Mouse (Mus musculus): ENCODE data around the gene Chd4. TPM values are rescaled to one million over a fixed set of nuclear protein-coding genes. Genes with fewer than 3 reads are reported as not detected.
A peak's percentile ranks its signal among the peaks of the same experiment; 100 is the strongest.

The Chd4 gene
- polyA plus RNA-seq, 1 experiment from 2014 or later: 123 TPM

DNA sequence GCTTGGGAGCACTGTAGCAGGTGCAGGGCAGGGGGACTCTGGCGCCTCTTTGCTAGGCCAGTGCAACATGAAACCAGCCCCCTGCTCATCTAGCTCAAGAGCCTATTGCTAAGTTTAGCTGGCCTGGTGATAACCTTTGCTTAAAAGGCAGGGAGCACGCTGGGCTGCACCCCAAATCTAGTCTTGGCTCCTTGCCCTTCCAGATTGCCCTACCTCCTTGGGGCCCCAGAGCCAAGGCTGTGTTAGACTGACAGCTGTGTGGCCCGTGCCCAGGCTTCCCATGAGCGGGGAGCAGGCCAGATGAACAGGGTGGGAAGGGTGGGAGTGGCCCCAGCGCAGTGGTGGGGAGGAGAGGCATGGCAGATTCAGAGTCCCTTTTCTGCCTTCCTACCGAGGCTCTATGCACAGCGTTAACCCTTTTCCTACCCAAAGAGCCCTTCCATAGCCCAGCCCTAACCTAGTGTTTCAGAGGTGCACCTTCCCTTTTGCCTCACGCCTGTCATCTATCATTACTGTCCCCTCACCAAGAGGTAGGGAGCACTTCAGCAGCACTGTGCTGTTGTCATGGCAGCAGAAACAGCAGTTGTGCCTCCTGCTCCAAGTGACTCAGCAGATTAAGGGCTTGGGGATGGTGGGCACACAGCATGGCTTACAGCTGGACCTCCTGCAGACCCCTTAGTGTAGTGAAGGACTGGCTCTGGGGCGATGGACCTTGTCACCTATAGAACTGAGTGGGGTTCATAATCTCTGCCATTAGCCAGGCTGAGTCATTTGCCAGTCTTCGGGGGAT lies 71.3 kb downstream of the Chd4 start:
- H3K36me3 ChIP-seq: peaks cover 66% of the 10 kb centered on the region
- H3K4me2 ChIP-seq: peak overlapping the region; percentile 97
- H3K9me3 ChIP-seq: no peaks in the 10 kb centered on the region
- H3K4me3 ChIP-seq: no peak overlapping the region; the same call in 1 of the 2 replicates
- no peaks in the 10 kb centered on the region for H3K27me3 ChIP-seq
- ATAC-seq (ENCODE audit: low FRiP score): no peak
- WGBS: 16% methylated on average over 10 of the region's 10 CpGs
- peak overlapping the region; percentile 95 for H3K27ac ChIP-seq
- peaks cover 42% of the 10 kb centered on the region for H3K4me1 ChIP-seq (replicated peaks)
- H3K9ac ChIP-seq: peak overlapping the region; percentile 98

- no peak for ATAC-seq (ENCODE audit: low FRiP score)
- Histone ChIP-seq H3K27ac (no peak overlapping the region), H3K36me3 (peaks cover 69% of the 10 kb centered on the region), H3K4me2 (no peak overlapping the region), H3K9me3 (no peaks in the 10 kb centered on the region), H3K4me1 (replicated peaks) (peaks cover 36% of the 10 kb centered on the region), H3K27me3 (no peaks in the 10 kb centered on the region), H3K9ac (peak overlapping the region; percentile 6; the same call in 1 of the 2 replicates), H3K4me3 (no peak overlapping the region)
- 92% methylated on average over 14 of the region's 14 CpGs for WGBS
Measured at GRCm38 (mm10) chr6:125168086-125168485, 72.3 kb downstream of the Chd4 start.

DNA sequence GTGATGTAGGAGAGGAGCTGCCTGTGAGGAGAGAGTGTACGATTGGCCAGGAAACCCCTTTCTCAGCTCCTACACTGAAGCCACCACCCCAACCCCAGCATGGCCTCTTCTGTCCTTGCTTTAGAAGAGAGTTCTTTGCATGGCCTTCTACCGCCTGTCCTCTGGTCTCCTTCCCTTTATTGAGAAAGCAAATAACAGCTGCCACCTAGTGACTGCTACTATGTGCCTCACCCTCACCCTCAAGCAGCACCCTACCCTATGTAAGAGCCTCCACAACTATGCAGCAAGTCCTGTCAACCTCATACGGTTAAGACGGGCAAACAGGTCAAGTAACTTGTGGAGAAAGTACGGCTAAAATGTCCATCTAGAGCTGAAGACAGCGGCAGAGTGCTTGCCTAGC lies 74.4 kb downstream of the Chd4 start:
- WGBS: 91% methylated on average over 6 of the region's 6 CpGs
- H3K36me3 ChIP-seq: peaks cover 81% of the 10 kb centered on the region
- H3K4me1 ChIP-seq (replicated peaks): peaks cover 22% of the 10 kb centered on the region
- H3K4me2 ChIP-seq: no peak overlapping the region
- no peak for ATAC-seq (ENCODE audit: low FRiP score)
- H3K4me3 ChIP-seq: no peak overlapping the region
- no peak overlapping the region for H3K9ac ChIP-seq
- H3K9me3 ChIP-seq: no peaks in the 10 kb centered on the region
- no peaks in the 10 kb centered on the region for H3K27me3 ChIP-seq
- H3K27ac ChIP-seq: no peak overlapping the region

DNA sequence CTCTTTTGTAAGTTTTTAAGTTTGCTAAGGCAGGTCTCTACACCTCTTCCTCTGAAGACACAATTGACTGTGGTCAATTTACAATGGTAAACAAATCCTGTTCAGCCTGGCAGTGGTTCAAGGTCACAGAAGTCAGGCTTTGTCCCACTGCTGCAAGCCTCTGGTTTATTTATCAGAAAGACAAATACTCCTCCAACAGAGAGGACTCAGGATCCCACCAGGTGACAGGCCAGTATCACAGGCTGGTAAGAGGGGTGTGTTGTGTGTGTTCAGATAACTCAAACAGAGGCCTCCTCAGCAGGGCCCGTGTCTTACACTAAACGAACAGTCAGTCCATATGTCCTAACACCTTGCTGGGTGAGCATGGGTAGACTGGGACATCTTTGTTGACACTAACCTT lies 76.7 kb downstream of the Chd4 start:
- no peak for ATAC-seq (ENCODE audit: low FRiP score)
- peaks cover 100% of the 10 kb centered on the region for H3K36me3 ChIP-seq
- H3K27ac ChIP-seq: no peak overlapping the region
- no peak overlapping the region for H3K4me3 ChIP-seq
- no peaks in the 10 kb centered on the region for H3K27me3 ChIP-seq
- H3K4me2 ChIP-seq: no peak overlapping the region
- no peaks in the 10 kb centered on the region for H3K9me3 ChIP-seq
- peaks cover 4% of the 10 kb centered on the region for H3K4me1 ChIP-seq (replicated peaks)
- WGBS: 85% methylated on average over 2 of the region's 2 CpGs
- no peak overlapping the region for H3K9ac ChIP-seq

GRCm38 (mm10) chr6:125173256-125173655 lies 77.5 kb downstream of the Chd4 start:
- Histone ChIP-seq H3K27me3 (no peaks in the 10 kb centered on the region), H3K4me3 (no peak overlapping the region), H3K9me3 (no peaks in the 10 kb centered on the region), H3K4me2 (no peak overlapping the region), H3K4me1 (replicated peaks) (no peaks in the 10 kb centered on the region), H3K27ac (no peak overlapping the region), H3K36me3 (peaks cover 100% of the 10 kb centered on the region), H3K9ac (no peak overlapping the region)
- no peak for ATAC-seq (ENCODE audit: low FRiP score)
- WGBS: 88% methylated on average over 7 of the region's 7 CpGs

GRCm38 (mm10) chr6:125175469-125175868 lies 79.7 kb downstream of the Chd4 start:
- H3K27ac ChIP-seq: no peak overlapping the region
- no peak overlapping the region for H3K4me2 ChIP-seq
- no peaks in the 10 kb centered on the region for H3K27me3 ChIP-seq
- no peaks in the 10 kb centered on the region for H3K4me1 ChIP-seq (replicated peaks)
- H3K9me3 ChIP-seq: no peaks in the 10 kb centered on the region
- 86% methylated on average over 5 of the region's 5 CpGs for WGBS
- H3K4me3 ChIP-seq: no peak overlapping the region
- ATAC-seq (ENCODE audit: low FRiP score): no peak
- peaks cover 99% of the 10 kb centered on the region for H3K36me3 ChIP-seq
- H3K9ac ChIP-seq: no peak overlapping the region

GRCm38 (mm10) chr6:125179601-125180000 lies 83.8 kb downstream of the Chd4 start:
- no peak overlapping the region for H3K27ac ChIP-seq
- H3K9me3 ChIP-seq: no peaks in the 10 kb centered on the region
- no peak overlapping the region for H3K4me2 ChIP-seq
- H3K4me1 ChIP-seq (replicated peaks): no peaks in the 10 kb centered on the region
- peaks cover 98% of the 10 kb centered on the region for H3K36me3 ChIP-seq
- WGBS: 91% methylated on average over 7 of the region's 7 CpGs
- no peaks in the 10 kb centered on the region for H3K27me3 ChIP-seq
- no peak overlapping the region for H3K9ac ChIP-seq
- ATAC-seq (ENCODE audit: low FRiP score): no peak
- no peak overlapping the region for H3K4me3 ChIP-seq

Small RNA genes within 50 kb of the gene (microRNA-seq; reads per million reads assigned to microRNA genes)
- not detected for gene Mir7045

Other genes starting within 250 kb of the Chd4 start
- 16.4 and 19.1 TPM in 2 replicates for gene P3h3, start 238.2 kb upstream of the Chd4 start, polyA plus RNA-seq (2015; fragmentation: Nextera tagmentation; extraction: Ambion mirVana)
- gene Gpr162, start 232.0 kb upstream of the Chd4 start, polyA plus RNA-seq (2015; fragmentation: Nextera tagmentation; extraction: Ambion mirVana): 21.3 and 22.5 TPM in 2 replicates
- gene Cd4, start 207.8 kb upstream of the Chd4 start, polyA plus RNA-seq (2015; fragmentation: Nextera tagmentation; extraction: Ambion mirVana): 0.14 and 0.19 TPM in 2 replicates
- 2.4 and 2.6 TPM in 2 replicates for gene Lag3, start 184.3 kb upstream of the Chd4 start, polyA plus RNA-seq (2015; fragmentation: Nextera tagmentation; extraction: Ambion mirVana)
- 744 and 801 TPM in 2 replicates for gene Ptms, start 175.9 kb upstream of the Chd4 start, polyA plus RNA-seq (2015; fragmentation: Nextera tagmentation; extraction: Ambion mirVana)
- 481 and 505 TPM in 2 replicates for gene Mlf2, start 164.6 kb upstream of the Chd4 start, polyA plus RNA-seq (2015; fragmentation: Nextera tagmentation; extraction: Ambion mirVana)
- gene Cops7a, start 130.4 kb upstream of the Chd4 start, polyA plus RNA-seq (2015; fragmentation: Nextera tagmentation; extraction: Ambion mirVana): 89.3 and 94.5 TPM in 2 replicates
- 29.3 and 31.6 TPM in 2 replicates for gene Pianp, start 99.3 kb upstream of the Chd4 start, polyA plus RNA-seq (2015; fragmentation: Nextera tagmentation; extraction: Ambion mirVana)
- gene Zfp384, start 86.8 kb upstream of the Chd4 start, polyA plus RNA-seq (2015; fragmentation: Nextera tagmentation; extraction: Ambion mirVana): 17.7 and 20.4 TPM in 2 replicates
- 168 and 175 TPM in 2 replicates for gene Ing4, start 56.2 kb upstream of the Chd4 start, polyA plus RNA-seq (2015; fragmentation: Nextera tagmentation; extraction: Ambion mirVana)
- gene Acrbp, start 46.3 kb upstream of the Chd4 start, polyA plus RNA-seq (2015; fragmentation: Nextera tagmentation; extraction: Ambion mirVana): 17.5 and 19.7 TPM in 2 replicates
- gene Lpar5, start 28.1 kb upstream of the Chd4 start, polyA plus RNA-seq (2015; fragmentation: Nextera tagmentation; extraction: Ambion mirVana): 0.55 and 0.65 TPM in 2 replicates
- gene Nop2, start 35.9 kb downstream of the Chd4 start, polyA plus RNA-seq (2015; fragmentation: Nextera tagmentation; extraction: Ambion mirVana): 47.9 and 48.6 TPM in 2 replicates
- 17.2 and 19.7 TPM in 2 replicates for gene Iffo1, start 49.3 kb downstream of the Chd4 start, polyA plus RNA-seq (2015; fragmentation: Nextera tagmentation; extraction: Ambion mirVana)
- 1,320 and 1,327 TPM in 2 replicates for gene Gapdh, start 70.5 kb downstream of the Chd4 start, polyA plus RNA-seq (2015; fragmentation: Nextera tagmentation; extraction: Ambion mirVana)
- 56.7 and 62.9 TPM in 2 replicates for gene Ncapd2, start 95.7 kb downstream of the Chd4 start, polyA plus RNA-seq (2015; fragmentation: Nextera tagmentation; extraction: Ambion mirVana)
- 158 and 164 TPM in 2 replicates for gene Mrpl51, start 95.8 kb downstream of the Chd4 start, polyA plus RNA-seq (2015; fragmentation: Nextera tagmentation; extraction: Ambion mirVana)
- 11.3 and 12.9 TPM in 2 replicates for gene Vamp1, start 119.6 kb downstream of the Chd4 start, polyA plus RNA-seq (2015; fragmentation: Nextera tagmentation; extraction: Ambion mirVana)
- gene Tapbpl, start 135.9 kb downstream of the Chd4 start, polyA plus RNA-seq (2015; fragmentation: Nextera tagmentation; extraction: Ambion mirVana): 4.3 and 5.0 TPM in 2 replicates
- gene Cd27, start 141.0 kb downstream of the Chd4 start, polyA plus RNA-seq (2015; fragmentation: Nextera tagmentation; extraction: Ambion mirVana): 1.5 and 2.2 TPM in 2 replicates
- gene Tuba3a, start 190.1 kb downstream of the Chd4 start, polyA plus RNA-seq (2015; fragmentation: Nextera tagmentation; extraction: Ambion mirVana): not detected in 2 replicates
- 13.5 and 15.2 TPM in 2 replicates for gene Ltbr, start 217.9 kb downstream of the Chd4 start, polyA plus RNA-seq (2015; fragmentation: Nextera tagmentation; extraction: Ambion mirVana)
- gene Scnn1a, start 224.7 kb downstream of the Chd4 start, polyA plus RNA-seq (2015; fragmentation: Nextera tagmentation; extraction: Ambion mirVana): 0.29 and 0.31 TPM in 2 replicates